Mouse (Mus musculus) heart, postnatal 25 days (tissue): ENCODE measurements around the gene Tm9sf4. TPM values are rescaled to one million over a fixed set of nuclear protein-coding genes. Genes with fewer than 3 reads are reported as not detected.

Source experiments
- DNase-seq: peaks from one replicate; pipeline ENCODE4 v3.0.0; 2022; ENCODE audit warnings: low spot score
- intact Hi-C: fragments of 180-260 bp; cut with DNase I; formaldehyde crosslinking; loops from one replicate; pipeline ENCODE4 v1.15.1; 2025
- total RNA-seq, 2 experiments: library from RNA; stranded (reverse); gene quantifications; 2 replicates each; pipeline ENCODE4 v1.2.3; 2021

The Tm9sf4 gene
- total RNA-seq, 2 experiments from 2014 or later, result 47.5 to 51.3 TPM

GRCm38 (mm10) chr2:153239860-153240480 lies 78.9 kb downstream of the Tm9sf4 start:
- intact Hi-C loops, result loop anchor here (2.0 to 5.0 kb wide), 2 partner anchors 51 to 78 kb away; partner anchors contain the start of genes Kif3b and Tm9sf4
- no peak for DNase-seq

GRCm38 (mm10) chr2:153240701-153241235 lies 79.7 kb downstream of the Tm9sf4 start:
- intact Hi-C loops, result loop anchor here (5.0 kb wide), 1 partner anchor 78 kb away; the partner anchor contains the start of gene Tm9sf4
- no peak for DNase-seq

DNA sequence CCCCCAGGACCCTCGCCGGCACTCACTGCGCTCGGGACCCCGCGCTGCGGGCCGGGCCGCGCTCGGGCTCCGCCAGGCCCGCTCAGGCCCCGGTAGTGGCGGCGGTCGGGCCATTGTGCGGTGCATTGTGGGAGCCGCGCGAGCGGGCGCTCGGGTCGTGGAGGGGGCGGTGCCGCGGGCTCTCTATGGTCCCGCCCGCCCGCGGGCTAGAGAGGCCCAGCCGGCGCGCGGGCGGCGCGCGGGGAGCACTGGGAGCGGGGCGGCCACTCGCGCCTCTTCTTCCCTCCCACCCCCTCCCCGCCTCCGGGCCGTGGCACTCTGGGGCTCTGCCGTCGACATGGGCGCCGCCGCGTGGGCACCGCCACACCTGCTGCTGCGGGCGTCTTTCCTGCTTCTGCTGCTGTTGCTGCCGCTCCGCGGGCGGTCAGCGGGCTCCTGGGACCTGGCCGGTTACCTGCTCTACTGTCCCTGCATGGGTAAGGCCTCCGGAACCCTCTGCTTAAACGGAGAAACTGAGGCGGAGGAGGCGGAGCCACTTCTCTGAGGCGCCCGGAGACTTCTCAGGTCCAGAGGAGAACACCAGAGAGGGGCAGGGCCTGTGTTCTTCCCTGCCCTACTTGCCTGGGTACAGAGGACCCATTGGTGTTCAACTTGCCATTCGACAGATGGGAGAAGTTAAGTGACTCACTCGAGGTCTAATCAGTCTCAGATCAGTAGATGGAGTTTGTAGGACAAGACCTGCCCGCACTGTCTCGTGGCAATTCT lies 80.3 kb downstream of the Tm9sf4 start, which contains the start of the genes Plagl2 and Pofut1:
Gene Plagl2 (minus strand): TSS at position 177 of the 765 bp plus-strand sequence.
Gene Pofut1 (plus strand): TSS at position 284 of the 765 bp plus-strand sequence.
- intact Hi-C loops, result loop anchor here (2.0 to 5.0 kb wide), 2 partner anchors 79 to 103 kb away; partner anchors contain the start of genes Asxl1 and Tm9sf4
- peak; percentile 83 for DNase-seq

DNA sequence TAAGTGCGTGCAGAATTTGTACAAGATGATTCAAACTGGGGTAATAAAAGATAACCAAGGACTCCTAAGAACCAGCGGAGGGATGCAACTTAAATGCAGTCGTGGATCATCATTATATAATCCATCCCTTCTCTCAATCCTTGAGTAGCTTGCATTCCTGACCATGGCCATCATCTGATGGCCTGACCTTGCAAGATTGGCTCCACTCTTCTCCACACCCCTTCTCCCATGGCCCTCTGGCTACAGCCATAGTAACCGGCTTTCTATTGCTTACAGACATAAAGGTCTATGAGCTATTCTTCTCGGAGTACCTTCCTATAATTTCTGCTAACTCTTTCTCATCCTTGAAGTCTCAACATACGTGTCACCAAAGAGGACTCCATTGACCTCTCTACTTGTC lies 81.1 kb downstream of the Tm9sf4 start:
- intact Hi-C loops, result loop anchor here (2.0 to 5.0 kb wide), 2 partner anchors 80 to 103 kb away; partner anchors contain the start of genes Asxl1 and Tm9sf4
- no peak for DNase-seq

GRCm38 (mm10) chr2:153249751-153250150 lies 88.6 kb downstream of the Tm9sf4 start:
- no peak for DNase-seq
- intact Hi-C loops, result no loop called here

GRCm38 (mm10) chr2:153256604-153257003 lies 95.5 kb downstream of the Tm9sf4 start:
- intact Hi-C loops, result no loop called here
- DNase-seq, result no peak

DNA sequence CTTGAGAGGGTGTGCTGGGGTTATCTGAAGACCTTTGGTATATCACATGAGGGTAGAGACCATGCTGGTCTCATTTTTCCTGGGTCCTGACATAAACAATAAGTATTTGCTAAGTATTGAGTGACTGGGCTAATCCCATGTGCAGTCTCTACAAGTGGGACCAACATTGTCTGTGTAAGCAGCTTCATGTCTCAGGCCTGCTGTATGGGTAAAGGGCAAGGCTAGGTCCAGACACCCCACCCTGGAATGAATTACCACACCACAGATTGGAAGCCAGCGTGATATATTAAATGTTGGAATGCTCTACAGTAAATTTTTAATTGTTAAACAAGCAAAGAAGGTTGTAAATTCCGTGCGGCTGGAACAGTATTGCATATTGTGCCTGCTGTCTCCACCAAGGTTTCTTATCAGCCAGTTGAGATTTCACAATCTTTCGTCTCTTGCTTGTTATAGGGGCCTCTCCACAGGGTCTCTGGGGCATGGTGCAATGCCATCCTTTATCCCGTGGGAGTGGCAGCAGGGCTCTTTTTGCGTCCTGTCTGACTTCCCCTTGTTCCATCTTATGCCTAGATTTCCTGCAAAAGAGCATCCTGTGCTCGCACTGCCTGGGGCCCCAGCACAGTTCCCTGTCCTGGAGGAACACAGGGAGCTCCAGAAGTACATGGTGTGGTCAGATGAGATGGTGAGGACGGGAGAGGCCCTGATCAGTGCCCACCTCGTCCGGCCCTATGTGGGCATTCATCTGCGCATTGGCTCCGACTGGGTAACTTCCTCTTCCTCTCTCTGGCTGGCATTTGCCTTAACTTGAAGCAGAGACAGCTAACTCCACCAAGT lies 98.1 kb downstream of the Tm9sf4 start:
- DNase-seq, result no peak
- intact Hi-C loops, result no loop called here

Other genes with a start within 250 kb of the Tm9sf4 start
- under 1 TPM in 1 of 2 experiments, not detected in 1; 0.13 TPM for gene Mylk2, start 250.0 kb upstream of the Tm9sf4 start, total RNA-seq
- 1 to 10 TPM; 3.7 TPM for gene Foxs1, start 228.1 kb upstream of the Tm9sf4 start, total RNA-seq
- under 1 TPM in 1 of 2 experiments, not detected in 1; 0.20 TPM for gene Dusp15, start 209.6 kb upstream of the Tm9sf4 start, total RNA-seq
- not detected for gene Ttll9, start 198.8 kb upstream of the Tm9sf4 start, total RNA-seq
- gene Pdrg1, start 145.9 kb upstream of the Tm9sf4 start, total RNA-seq, result 100 to 1,000 TPM; 110 to 116 TPM
- gene Xkr7, start 129.5 kb upstream of the Tm9sf4 start, total RNA-seq, result not detected
- gene Ccm2l, start 95.3 kb upstream of the Tm9sf4 start, total RNA-seq, result 10 to 100 TPM; 15.8 to 16.7 TPM
- gene Hck, start 52.8 kb upstream of the Tm9sf4 start, total RNA-seq, result 1 to 10 TPM; 1.1 to 1.4 TPM
- gene Tspyl3, start 64.1 kb downstream of the Tm9sf4 start, total RNA-seq, result 1 to 10 TPM; 1.4 to 1.5 TPM
- gene Plagl2, start 80.1 kb downstream of the Tm9sf4 start, total RNA-seq, result 1 to 10 TPM; 4.6 to 4.8 TPM
- gene Pofut1, start 80.2 kb downstream of the Tm9sf4 start, total RNA-seq, result 10 to 100 TPM; 13.6 to 13.7 TPM
- 1 to 10 TPM; 7.8 to 8.4 TPM for gene Kif3b, start 130.1 kb downstream of the Tm9sf4 start, total RNA-seq
- 10 to 100 TPM; 22.4 to 23.7 TPM for gene Asxl1, start 184.5 kb downstream of the Tm9sf4 start, total RNA-seq